Mouse (Mus musculus) midbrain, embryonic 14.5 days (tissue): ENCODE results near the gene Eif4enif1. TPM values are rescaled to one million over a fixed set of nuclear protein-coding genes. Genes with fewer than 3 reads are reported as not detected.

Experiments used
- ATAC-seq: fragments of 200-750 bp; cut with Nextera tagmentation; 2 replicates; pipeline ENCODE4 v1.8.0; 2017; ENCODE audit warnings: moderate number of reproducible peaks, moderate library complexity; ENCODE audit not compliant: low FRiP score, low TSS enrichment
- DNase-seq: peaks from one replicate; pipeline ENCODE4 v3.0.0-alpha.2; 2015
- H3K27ac ChIP-seq: fragments of 300-500 bp; sonication (generic); replicated peaks from 2 replicates; pipeline ENCODE4 v1.5.1; 2014; ENCODE audit warnings: mild to moderate bottlenecking, low read depth, low read length, moderate library complexity
- H3K27me3 ChIP-seq: fragments of 300-500 bp; sonication (generic); 2 replicates; pipeline ENCODE4 v1.6.1; 2014; ENCODE audit warnings: low read length, control low read depth, mixed read lengths; ENCODE audit not compliant: control insufficient read depth, insufficient read depth
- H3K36me3 ChIP-seq: fragments of 300-500 bp; sonication (generic); 2 replicates; pipeline ENCODE4 v1.6.1; 2014; ENCODE audit warnings: low read length, control low read depth; ENCODE audit not compliant: control insufficient read depth, insufficient read depth
- H3K4me1 ChIP-seq: fragments of 300-500 bp; sonication (generic); 2 replicates; pipeline ENCODE4 v1.6.1; 2014; ENCODE audit warnings: mild to moderate bottlenecking, antibody characterized with exemption, low read length, control low read depth; ENCODE audit not compliant: control insufficient read depth, insufficient read depth
- H3K4me2 ChIP-seq: fragments of 300-500 bp; sonication (generic); 2 replicates; pipeline ENCODE4 v1.6.1; 2014; ENCODE audit warnings: mild to moderate bottlenecking, low read length, moderate library complexity
- H3K4me3 ChIP-seq: fragments of 300-500 bp; sonication (generic); replicated peaks from 2 replicates; pipeline ENCODE4 v1.5.1; 2014; ENCODE audit warnings: low read depth, low read length
- H3K9ac ChIP-seq: fragments of 300-500 bp; sonication (generic); replicated peaks from 2 replicates; pipeline ENCODE4 v1.6.1; 2014; ENCODE audit warnings: mild to moderate bottlenecking, low read length, moderate library complexity
- H3K9me3 ChIP-seq: fragments of 300-500 bp; sonication (generic); 2 replicates; pipeline ENCODE4 v1.6.1; 2016; ENCODE audit warnings: low read length, control low read depth, mixed read lengths; ENCODE audit not compliant: control insufficient read depth
- WGBS: fragments of 180-500 bp; shearing (Covaris S2); extraction: QIAGEN DNeasy Blood & Tissue Kit; methylation state at CpG from one replicate; pipeline ENCODE4 v1.1.7; 2014; 5-methylcytosine and 5-hydroxymethylcytosine counted together
- polyA plus RNA-seq: library from polyadenylated mRNA; unstranded; fragments of >200 nt; fragmentation: Nextera tagmentation; extraction: Ambion mirVana; gene quantifications from 2 replicates; pipeline ENCODE4 v1.2.1, GENCODE M21; 2014

The Eif4enif1 gene
- polyA plus RNA-seq, 1 experiment from 2014 or later = 55.3 TPM

GRCm38 (mm10) chr11:3287921-3288320 is 85.7 kb downstream of the Eif4enif1 start:
- Histone ChIP-seq H3K27ac (peak overlapping the region; percentile 100; the same call in 1 of the 2 replicates), H3K4me3 (peak overlapping the region; percentile 88; the same call in 1 of the 2 replicates), H3K27me3 (no peaks in the 10 kb centered on the region), H3K4me2 (peak overlapping the region; percentile 100), H3K4me1 (peaks cover 10% of the 10 kb centered on the region), H3K9ac (peak overlapping the region; percentile 95; the same call in 1 of the 2 replicates), H3K9me3 (no peaks in the 10 kb centered on the region), H3K36me3 (0 out of 2 replicates have a peak, but pooled peaks cover 6% of the 10 kb centered on the region)
- WGBS = 67% methylated on average over 5 of the region's 5 CpGs
- DNase-seq = no peak
- no peak for ATAC-seq

DNA sequence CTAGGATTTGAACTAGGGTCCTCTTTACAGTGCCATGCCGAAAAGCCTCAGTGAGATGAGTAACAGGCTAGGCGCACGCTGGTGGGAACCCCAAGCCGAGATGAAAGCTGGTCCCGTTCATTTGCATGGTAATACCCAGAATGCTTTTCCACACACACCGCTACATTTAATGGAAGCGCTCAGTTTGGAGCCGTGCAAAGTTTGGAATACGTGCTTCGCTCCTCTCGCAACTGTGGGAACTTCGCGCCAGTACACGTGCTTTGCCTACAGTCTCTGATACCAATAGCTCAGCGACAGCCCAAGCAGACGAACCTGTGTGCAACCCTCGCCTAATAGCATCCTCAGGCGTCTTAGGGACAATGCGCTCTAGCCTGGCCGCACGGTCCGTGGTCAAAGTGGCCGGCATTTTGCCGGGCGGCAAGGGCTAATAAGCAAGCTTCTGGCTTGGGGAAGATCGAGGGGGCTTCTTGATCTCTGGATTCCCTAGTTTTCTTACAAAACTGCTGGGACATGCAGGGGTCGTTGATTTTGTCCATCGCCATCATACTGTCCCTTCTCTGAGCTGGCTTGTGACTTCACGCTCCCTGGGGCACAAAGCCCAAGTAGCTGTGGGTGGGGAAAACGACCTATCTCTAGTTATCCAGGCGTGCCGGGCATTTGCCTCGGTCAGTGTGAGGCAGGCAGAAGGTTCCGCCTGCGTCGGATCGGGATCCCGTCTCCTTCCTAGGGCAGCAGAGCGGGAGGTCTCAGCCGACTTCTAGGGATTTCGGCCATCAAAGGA is 86.5 kb downstream of the Eif4enif1 start, which contains the start of gene Patz1:
TSS of gene Patz1 (plus strand) at position 354 of the 781 bp plus-strand sequence.
- Histone ChIP-seq H3K4me3 (peak within 1 kb of the TSS; percentile 88), H3K9ac (peak within 1 kb of the TSS; percentile 95), H3K4me1 (peaks cover 18% of the 10 kb centered on the region), H3K36me3 (peaks cover 10% of the 10 kb centered on the region), H3K9me3 (no peaks in the 10 kb centered on the region), H3K27me3 (no peaks in the 10 kb centered on the region), H3K4me2 (peak within 1 kb of the TSS; percentile 100), H3K27ac (peak within 1 kb of the TSS; percentile 100)
- under 1% methylated on average over 41 of the region's 41 CpGs for WGBS
- peak; percentile 81 for DNase-seq
- ATAC-seq = peak; percentile 18

GRCm38 (mm10) chr11:3289302-3289802 is 87.2 kb downstream of the Eif4enif1 start:
- peaks cover 25% of the 10 kb centered on the region for H3K4me1 ChIP-seq

DNA sequence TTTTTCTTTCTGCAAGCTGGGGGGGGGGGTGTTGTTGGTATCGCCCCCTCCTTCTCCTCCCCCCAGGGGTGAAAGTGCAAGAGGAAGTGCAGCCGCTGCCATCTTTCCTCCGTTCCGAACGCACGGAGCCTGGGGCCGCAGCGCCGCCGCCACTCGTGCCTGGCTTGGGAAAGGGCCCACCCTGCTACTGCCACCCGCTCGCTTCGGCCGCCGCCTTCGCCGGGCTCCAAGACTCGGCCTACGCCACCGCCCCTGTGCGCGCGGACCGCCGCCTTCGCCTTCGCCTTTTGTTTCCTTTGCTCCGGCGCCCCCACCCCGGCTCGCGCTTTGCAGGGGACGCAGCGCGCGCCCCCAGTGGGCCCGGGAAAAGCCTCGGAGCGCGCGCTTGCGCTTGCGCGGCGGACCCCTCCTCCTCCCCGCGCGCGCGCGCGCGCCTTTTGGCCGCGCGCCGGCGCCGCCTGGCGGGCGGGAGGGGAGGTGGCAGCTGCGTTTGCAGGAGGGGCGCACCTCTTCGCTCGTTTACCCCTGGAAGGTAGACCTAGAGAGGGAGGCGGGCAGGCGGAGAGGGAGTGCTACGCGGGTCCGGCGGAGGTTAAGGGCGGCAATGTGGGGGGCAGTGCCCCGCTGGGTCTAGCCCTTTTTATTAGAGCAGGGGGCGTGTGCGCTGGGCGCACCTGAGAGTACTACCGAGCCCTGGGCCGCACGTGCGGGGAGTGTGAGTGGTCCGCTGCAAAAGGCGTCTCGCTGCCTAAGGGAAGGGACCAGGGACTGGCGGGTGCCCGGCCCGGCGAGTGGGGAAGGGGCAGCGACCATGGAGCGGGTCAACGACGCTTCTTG is 87.8 kb downstream of the Eif4enif1 start:
- ATAC-seq (peak; percentile 62), DNase-seq (peak; percentile 99)
- H3K4me3 ChIP-seq = peak overlapping the region; percentile 88
- H3K9ac ChIP-seq = peak overlapping the region; percentile 95
- peaks cover 23% of the 10 kb centered on the region for H3K36me3 ChIP-seq
- peak overlapping the region; percentile 100 for H3K27ac ChIP-seq
- no peaks in the 10 kb centered on the region for H3K27me3 ChIP-seq
- peak overlapping the region; percentile 100 for H3K4me2 ChIP-seq
- peaks cover 31% of the 10 kb centered on the region for H3K4me1 ChIP-seq
- H3K9me3 ChIP-seq = no peaks in the 10 kb centered on the region
- WGBS = under 1% methylated on average over 88 of the region's 92 CpGs

More at GRCm38 (mm10) chr11:3289302-3289802, 87.2 kb downstream of the Eif4enif1 start:
- H3K36me3 ChIP-seq = peaks cover 17% of the 10 kb centered on the region
- WGBS = 1% methylated on average over 40 of the region's 40 CpGs
- H3K4me3 ChIP-seq = peak overlapping the region; percentile 88
- no peaks in the 10 kb centered on the region for H3K9me3 ChIP-seq
- no peaks in the 10 kb centered on the region for H3K27me3 ChIP-seq
- peak overlapping the region; percentile 100 for H3K4me2 ChIP-seq
- H3K27ac ChIP-seq = peak overlapping the region; percentile 100
- ATAC-seq (peak; percentile 86), DNase-seq (peak; percentile 94)
- H3K9ac ChIP-seq = peak overlapping the region; percentile 95

DNA sequence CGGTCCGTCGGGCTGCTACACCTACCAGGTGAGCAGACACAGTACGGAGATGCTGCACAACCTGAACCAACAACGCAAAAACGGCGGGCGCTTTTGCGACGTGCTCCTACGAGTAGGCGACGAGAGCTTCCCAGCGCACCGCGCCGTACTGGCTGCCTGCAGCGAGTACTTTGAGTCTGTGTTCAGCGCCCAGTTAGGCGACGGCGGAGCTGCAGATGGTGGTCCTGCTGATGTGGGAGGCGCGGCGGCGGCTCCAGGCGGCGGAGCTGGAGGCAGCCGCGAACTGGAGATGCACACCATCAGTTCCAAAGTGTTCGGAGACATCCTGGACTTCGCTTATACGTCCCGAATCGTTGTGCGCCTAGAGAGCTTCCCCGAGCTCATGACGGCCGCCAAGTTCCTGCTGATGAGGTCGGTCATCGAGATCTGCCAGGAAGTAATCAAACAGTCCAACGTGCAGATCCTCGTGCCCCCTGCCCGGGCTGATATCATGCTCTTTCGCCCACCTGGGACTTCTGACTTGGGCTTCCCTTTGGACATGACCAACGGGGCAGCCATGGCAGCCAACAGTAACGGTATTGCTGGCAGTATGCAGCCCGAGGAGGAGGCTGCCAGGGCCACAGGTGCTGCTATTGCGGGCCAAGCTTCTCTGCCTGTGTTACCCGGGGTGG is 88.6 kb downstream of the Eif4enif1 start:
- peak; percentile 76 for DNase-seq
- no peaks in the 10 kb centered on the region for H3K27me3 ChIP-seq
- no peak for ATAC-seq

DNA sequence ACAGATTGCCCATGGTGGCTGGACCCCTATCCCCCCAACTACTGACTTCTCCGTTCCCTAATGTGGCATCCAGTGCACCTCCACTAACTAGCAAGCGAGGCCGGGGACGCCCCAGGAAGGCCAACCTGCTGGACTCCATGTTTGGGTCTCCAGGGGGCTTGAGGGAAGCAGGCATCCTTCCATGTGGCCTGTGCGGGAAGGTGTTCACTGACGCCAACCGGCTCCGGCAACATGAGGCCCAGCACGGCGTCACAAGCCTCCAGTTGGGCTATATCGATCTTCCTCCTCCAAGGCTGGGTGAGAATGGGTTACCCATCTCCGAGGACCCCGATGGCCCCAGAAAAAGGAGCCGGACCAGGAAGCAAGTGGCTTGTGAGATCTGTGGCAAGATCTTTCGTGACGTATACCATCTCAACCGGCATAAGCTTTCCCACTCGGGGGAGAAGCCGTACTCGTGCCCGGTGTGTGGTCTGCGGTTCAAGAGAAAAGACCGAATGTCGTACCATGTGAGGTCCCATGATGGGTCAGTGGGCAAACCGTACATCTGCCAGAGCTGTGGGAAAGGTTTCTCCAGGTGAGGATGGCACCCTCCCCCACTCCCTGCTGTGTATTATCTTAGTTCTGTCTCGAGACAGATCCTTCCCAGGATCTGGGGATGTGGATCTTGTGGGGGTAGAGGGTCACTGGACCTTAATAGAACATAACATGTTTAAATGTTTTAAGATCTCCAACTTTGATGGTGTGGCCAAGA is 89.3 kb downstream of the Eif4enif1 start:
- Histone ChIP-seq H3K27ac (peak overlapping the region; percentile 100), H3K36me3 (peaks cover 36% of the 10 kb centered on the region), H3K9me3 (no peaks in the 10 kb centered on the region), H3K4me2 (peak overlapping the region; percentile 100), H3K4me1 (peaks cover 46% of the 10 kb centered on the region), H3K9ac (peak overlapping the region; percentile 95), H3K27me3 (no peaks in the 10 kb centered on the region), H3K4me3 (peak overlapping the region; percentile 88)
- under 1% methylated on average over 26 of the region's 26 CpGs for WGBS
- ATAC-seq (no peak), DNase-seq (peak; percentile 52)

More for the DNA sequence above, 88.6 kb downstream of the Eif4enif1 start:
- peak overlapping the region; percentile 100 for H3K27ac ChIP-seq
- H3K9me3 ChIP-seq = no peaks in the 10 kb centered on the region
- under 1% methylated on average over 50 of the region's 50 CpGs for WGBS
- peaks cover 30% of the 10 kb centered on the region for H3K36me3 ChIP-seq
- H3K4me1 ChIP-seq = peaks cover 39% of the 10 kb centered on the region
- H3K4me2 ChIP-seq = peak overlapping the region; percentile 100
- H3K4me3 ChIP-seq = peak overlapping the region; percentile 88
- H3K9ac ChIP-seq = peak overlapping the region; percentile 95

- WGBS = 0% methylated on average over 8 of the region's 8 CpGs
- ATAC-seq = no peak
- no peaks in the 10 kb centered on the region for H3K27me3 ChIP-seq
- peak; percentile 76 for DNase-seq
- H3K36me3 ChIP-seq = peaks cover 42% of the 10 kb centered on the region
- peaks cover 46% of the 10 kb centered on the region for H3K4me1 ChIP-seq
- H3K9me3 ChIP-seq = no peaks in the 10 kb centered on the region
- peak overlapping the region; percentile 100 for H3K4me2 ChIP-seq
- H3K4me3 ChIP-seq = peak overlapping the region; percentile 88
- peak overlapping the region; percentile 95 for H3K9ac ChIP-seq
- H3K27ac ChIP-seq = peak overlapping the region; percentile 100
Measured at GRCm38 (mm10) chr11:3292062-3292421, 89.8 kb downstream of the Eif4enif1 start.
